Mouse (Mus musculus) ES-Bruce4 (cell line): Measurements from ENCODE around the gene Ckap5. TPM values are rescaled to one million over a fixed set of nuclear protein-coding genes. Genes with fewer than 3 reads are reported as not detected.

Experiments
- H3K27ac ChIP-seq: 2 replicates; pipeline ENCODE4 v1.5.1; 2012; ENCODE audit warnings: low read length, inconsistent platforms; ENCODE audit not compliant: insufficient read depth
- H3K27me3 ChIP-seq: 2 replicates; pipeline ENCODE4 v1.6.1; 2012; ENCODE audit warnings: mild to moderate bottlenecking, low read length, inconsistent platforms; ENCODE audit not compliant: control insufficient read depth, poor library complexity, insufficient read depth, severe bottlenecking
- H3K36me3 ChIP-seq: 2 replicates; pipeline ENCODE4 v1.6.1; 2012; ENCODE audit warnings: inconsistent platforms, mild to moderate bottlenecking, low read length, moderate library complexity; ENCODE audit not compliant: control insufficient read depth, poor library complexity, insufficient read depth, severe bottlenecking
- H3K4me1 ChIP-seq: one replicate; pipeline ENCODE4 v1.8.1; 2011; ENCODE audit warnings: low read length; ENCODE audit not compliant: control insufficient read depth, insufficient read depth
- H3K4me3 ChIP-seq: 2 replicates; pipeline ENCODE4 v1.5.1; 2011; ENCODE audit warnings: low read depth, mild to moderate bottlenecking, low read length
- H3K9ac ChIP-seq: 2 replicates; pipeline ENCODE4 v1.6.1; 2012; ENCODE audit warnings: low read depth, mild to moderate bottlenecking, inconsistent platforms; ENCODE audit not compliant: poor library complexity, severe bottlenecking
- H3K9me3 ChIP-seq: replicated peaks from 2 replicates; pipeline ENCODE4 v1.6.1; 2012; ENCODE audit warnings: mild to moderate bottlenecking, low read length, inconsistent platforms; ENCODE audit not compliant: control insufficient read depth, poor library complexity, insufficient read depth, severe bottlenecking
- CTCF ChIP-seq: IDR thresholded peaks from one replicate; pipeline ENCODE4 v1.8.1; 2011; ENCODE audit warnings: low read depth, low read length
- EP300 ChIP-seq: IDR thresholded peaks from 2 replicates; pipeline ENCODE4 v1.6.1; 2011; ENCODE audit warnings: low read depth, low read length; ENCODE audit not compliant: insufficient read depth
- POLR2A ChIP-seq: IDR thresholded peaks from one replicate; pipeline ENCODE4 v1.8.1; 2011; ENCODE audit warnings: low read length; ENCODE audit not compliant: insufficient read depth
- polyA plus RNA-seq: library from polyadenylated mRNA; stranded (reverse); fragments of >200 nt; gene quantifications from 2 replicates; pipeline ENCODE4 v1.2.4, GENCODE M21; 2011; ENCODE audit warnings: low read depth; ENCODE audit not compliant: missing spikeins, insufficient read depth, insufficient read length

Ckap5 gene
- polyA plus RNA-seq, 1 experiment: 218 TPM

GRCm38 (mm10) chr2:91632316-91632715, 105.8 kb downstream of the Ckap5 start:
- no peak overlapping the region for H3K27ac ChIP-seq
- TF ChIP-seq POLR2A (no peak), CTCF (no peak), EP300 (no peak)
- no peaks in the 10 kb centered on the region for H3K4me1 ChIP-seq
- no peaks in the 10 kb centered on the region for H3K27me3 ChIP-seq
- H3K36me3 ChIP-seq: no peaks in the 10 kb centered on the region
- no peak overlapping the region for H3K9ac ChIP-seq
- no peak overlapping the region for H3K4me3 ChIP-seq
- H3K9me3 ChIP-seq: no peaks in the 10 kb centered on the region

GRCm38 (mm10) chr2:91633334-91633977, 106.9 kb downstream of the Ckap5 start:
- no peak overlapping the region for H3K9ac ChIP-seq
- no peak for TF ChIP-seq EP300
- no peak for TF ChIP-seq CTCF
- TF ChIP-seq POLR2A: no peak
- H3K4me1 ChIP-seq: no peaks in the 10 kb centered on the region

GRCm38 (mm10) chr2:91634841-91635240, 108.3 kb downstream of the Ckap5 start:
- TF ChIP-seq CTCF (no peak), EP300 (no peak), POLR2A (no peak)

More at GRCm38 (mm10) chr2:91633334-91633977, 106.9 kb downstream of the Ckap5 start:
- Histone ChIP-seq H3K27ac (no peak overlapping the region), H3K9me3 (no peaks in the 10 kb centered on the region), H3K4me3 (no peak overlapping the region), H3K36me3 (no peaks in the 10 kb centered on the region), H3K27me3 (no peaks in the 10 kb centered on the region)

GRCm38 (mm10) chr2:91635486-91635885, 108.9 kb downstream of the Ckap5 start:
- Histone ChIP-seq H3K4me3 (peak overlapping the region; percentile 9), H3K9ac (peak overlapping the region; percentile 24; the same call in 1 of the 2 replicates)
- TF ChIP-seq POLR2A (no peak), CTCF (no peak), EP300 (no peak)

More at GRCm38 (mm10) chr2:91634841-91635240, 108.3 kb downstream of the Ckap5 start:
- H3K9ac ChIP-seq: peak overlapping the region; percentile 24; the same call in 1 of the 2 replicates
- peak overlapping the region; percentile 9; the same call in 1 of the 2 replicates for H3K4me3 ChIP-seq
- H3K27ac ChIP-seq: no peak overlapping the region
- H3K36me3 ChIP-seq: no peaks in the 10 kb centered on the region
- H3K9me3 ChIP-seq: no peaks in the 10 kb centered on the region
- no peaks in the 10 kb centered on the region for H3K27me3 ChIP-seq
- no peaks in the 10 kb centered on the region for H3K4me1 ChIP-seq

GRCm38 (mm10) chr2:91636229-91636628, 109.7 kb downstream of the Ckap5 start, which contains the start of gene F2:
Gene F2, minus strand, starts transcription at chr2:91636414.
- Histone ChIP-seq H3K27ac (0 out of 2 replicates have a peak within 1 kb of the TSS, but pooled peaks have one; percentile 28), H3K4me1 (no peaks in the 10 kb centered on the region), H3K27me3 (no peaks in the 10 kb centered on the region), H3K36me3 (no peaks in the 10 kb centered on the region), H3K9ac (peak within 1 kb of the TSS; percentile 24; the same call in 1 of the 2 replicates), H3K9me3 (no peaks in the 10 kb centered on the region), H3K4me3 (peak within 1 kb of the TSS; percentile 9)
- TF ChIP-seq EP300 (no peak), CTCF (no peak), POLR2A (no peak)

More at GRCm38 (mm10) chr2:91635486-91635885, 108.9 kb downstream of the Ckap5 start:
- H3K36me3 ChIP-seq: no peaks in the 10 kb centered on the region
- no peaks in the 10 kb centered on the region for H3K27me3 ChIP-seq
- H3K27ac ChIP-seq: no peak overlapping the region
- no peaks in the 10 kb centered on the region for H3K4me1 ChIP-seq
- H3K9me3 ChIP-seq: no peaks in the 10 kb centered on the region

GRCm38 (mm10) chr2:91636727-91637338, 110.3 kb downstream of the Ckap5 start:
- H3K27ac ChIP-seq: 0 out of 2 replicates have a peak overlapping the region, but pooled peaks have one; percentile 28
- no peak for TF ChIP-seq CTCF
- TF ChIP-seq POLR2A: no peak
- TF ChIP-seq EP300: no peak
- H3K9ac ChIP-seq: no peak overlapping the region
- no peaks in the 10 kb centered on the region for H3K27me3 ChIP-seq
- H3K9me3 ChIP-seq: no peaks in the 10 kb centered on the region
- no peaks in the 10 kb centered on the region for H3K4me1 ChIP-seq
- H3K4me3 ChIP-seq: no peak overlapping the region
- H3K36me3 ChIP-seq: no peaks in the 10 kb centered on the region
